Mouse (Mus musculus): ENCODE results near the gene Gm26566. TPM values are rescaled to one million over a fixed set of nuclear protein-coding genes. Genes with fewer than 3 reads are reported as not detected.

The Gm26566 gene
- 0.25 and 0.32 TPM in 2 replicates for polyA plus RNA-seq (2015; fragmentation: Nextera tagmentation; extraction: Ambion mirVana)

DNA sequence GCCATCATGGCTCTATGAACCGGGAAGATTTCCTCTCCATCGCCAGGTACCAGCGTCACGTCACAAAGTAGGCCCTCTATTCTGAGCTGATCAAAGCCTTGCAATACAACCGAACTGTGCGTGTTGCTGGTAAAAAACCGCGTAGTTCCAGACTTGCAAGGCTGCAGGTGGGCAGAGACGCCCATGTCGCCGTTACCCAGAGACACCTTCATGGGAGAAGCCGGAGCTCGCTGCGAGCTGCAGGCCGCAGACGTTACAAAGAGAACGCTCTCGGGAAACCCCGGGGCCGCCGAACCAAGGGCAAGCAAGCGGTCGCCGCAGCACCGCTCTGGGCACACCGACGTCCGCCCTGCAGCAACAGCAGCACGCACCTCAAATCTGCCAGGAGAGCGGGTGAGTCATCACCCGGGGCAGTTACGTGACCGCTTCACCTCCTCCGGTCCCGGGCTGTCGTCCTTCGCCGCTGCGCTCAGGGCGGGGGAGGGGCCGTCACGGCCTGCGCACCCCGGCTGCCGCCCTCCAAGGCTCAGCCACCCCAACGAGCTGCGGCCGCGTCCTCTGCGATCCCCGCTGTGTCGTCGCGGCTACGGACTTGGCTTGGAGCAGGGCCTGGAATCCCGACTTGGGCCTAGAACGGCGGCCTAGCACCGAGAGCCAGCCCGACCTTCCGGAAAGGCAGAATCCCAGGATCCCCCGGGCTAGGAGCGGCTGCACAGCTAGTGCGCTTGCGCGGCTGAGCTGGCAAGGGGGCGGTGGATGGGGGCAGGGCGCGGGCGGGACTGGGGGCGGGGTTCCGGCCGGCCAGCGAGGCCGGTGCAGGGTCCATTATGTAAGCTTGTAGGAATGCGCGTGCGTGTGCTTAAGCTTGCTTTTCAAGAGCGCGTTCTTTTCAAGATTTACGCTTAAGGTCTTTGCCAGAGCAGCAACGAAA, at the start of gene Gm26566, which contains the start of gene Klhl9:
Gm26566 (plus strand) TSS at position 15 of the 931 bp plus-strand sequence.
Klhl9 (minus strand) TSS at position 675 of the 931 bp plus-strand sequence.
- H3K4me3 ChIP-seq (ENCODE audit: low read depth, low read length) = peak within 1 kb of the TSS; percentile 79
- WGBS (ENCODE audit: insufficient replicate concordance) = under 1% methylated on average over 82 of the region's 82 CpGs
- peak within 1 kb of the TSS; percentile 82 for H3K4me2 ChIP-seq (ENCODE audit: low read depth, low read length)
- peak within 1 kb of the TSS; percentile 90 for H3K9ac ChIP-seq (ENCODE audit: low read depth, low read length)
- H3K27me3 ChIP-seq (ENCODE audit: control insufficient read depth, insufficient read depth, low read depth, low read length) = no peaks in the 10 kb centered on the region
- ATAC-seq (ENCODE audit: low read depth) = peak; percentile 95
- H3K9me3 ChIP-seq (replicated peaks; ENCODE audit: control insufficient read depth, low read length) = no peaks in the 10 kb centered on the region
- H3K4me1 ChIP-seq (ENCODE audit: control insufficient read depth, low read depth, low read length) = peaks cover 18% of the 10 kb centered on the region
- peak within 1 kb of the TSS; percentile 88 for H3K27ac ChIP-seq (ENCODE audit: low read length)
- no peaks in the 10 kb centered on the region; the same call in 1 of the 2 replicates for H3K36me3 ChIP-seq (ENCODE audit: control insufficient read depth, insufficient read depth)

- H3K27me3 ChIP-seq (ENCODE audit: control insufficient read depth, insufficient read depth, low read depth, low read length) = no peaks in the 10 kb centered on the region
- ATAC-seq (ENCODE audit: low read depth) = no peak
- no peaks in the 10 kb centered on the region for H3K9me3 ChIP-seq (replicated peaks; ENCODE audit: control insufficient read depth, low read length)
- no peak within 1 kb of the TSS for H3K9ac ChIP-seq (ENCODE audit: low read depth, low read length)
- 42% methylated on average over 1 of the region's 1 CpGs for WGBS (ENCODE audit: insufficient replicate concordance)
- no peaks in the 10 kb centered on the region for H3K36me3 ChIP-seq (ENCODE audit: control insufficient read depth, insufficient read depth)
- H3K4me1 ChIP-seq (ENCODE audit: control insufficient read depth, low read depth, low read length) = no peaks in the 10 kb centered on the region
- no peak within 1 kb of the TSS for H3K27ac ChIP-seq (ENCODE audit: low read length)
- H3K4me2 ChIP-seq (ENCODE audit: low read depth, low read length) = no peak within 1 kb of the TSS
- H3K4me3 ChIP-seq (ENCODE audit: low read depth, low read length) = no peak within 1 kb of the TSS
Observed at GRCm38 (mm10) chr4:88676824-88677223, 44.8 kb upstream of the Gm26566 start, which contains the start of gene Ifna16. Ifna16 (minus strand) TSS chr4:88676924.

- no peaks in the 10 kb centered on the region for H3K36me3 ChIP-seq (ENCODE audit: control insufficient read depth, insufficient read depth)
- no peak overlapping the region for H3K9ac ChIP-seq (ENCODE audit: low read depth, low read length)
- no peak overlapping the region for H3K4me3 ChIP-seq (ENCODE audit: low read depth, low read length)
- H3K27me3 ChIP-seq (ENCODE audit: control insufficient read depth, insufficient read depth, low read depth, low read length) = no peaks in the 10 kb centered on the region
- no peak overlapping the region for H3K4me2 ChIP-seq (ENCODE audit: low read depth, low read length)
- no peaks in the 10 kb centered on the region for H3K4me1 ChIP-seq (ENCODE audit: control insufficient read depth, low read depth, low read length)
- no peaks in the 10 kb centered on the region for H3K9me3 ChIP-seq (replicated peaks; ENCODE audit: control insufficient read depth, low read length)
- ATAC-seq (ENCODE audit: low read depth) = no peak
- WGBS (ENCODE audit: insufficient replicate concordance) = 30% methylated on average over 8 of the region's 8 CpGs
- H3K27ac ChIP-seq (ENCODE audit: low read length) = no peak overlapping the region
Observed at GRCm38 (mm10) chr4:88680362-88680761, 41.2 kb upstream of the Gm26566 start.

- H3K36me3 ChIP-seq (ENCODE audit: control insufficient read depth, insufficient read depth) = no peaks in the 10 kb centered on the region
- H3K4me2 ChIP-seq (ENCODE audit: low read depth, low read length) = no peak overlapping the region
- no peak for ATAC-seq (ENCODE audit: low read depth)
- no peaks in the 10 kb centered on the region for H3K9me3 ChIP-seq (replicated peaks; ENCODE audit: control insufficient read depth, low read length)
- no peaks in the 10 kb centered on the region for H3K27me3 ChIP-seq (ENCODE audit: control insufficient read depth, insufficient read depth, low read depth, low read length)
- no peak overlapping the region for H3K27ac ChIP-seq (ENCODE audit: low read length)
- no peak overlapping the region for H3K4me3 ChIP-seq (ENCODE audit: low read depth, low read length)
- WGBS (ENCODE audit: insufficient replicate concordance) = 31% methylated on average over 3 of the region's 3 CpGs
- H3K4me1 ChIP-seq (ENCODE audit: control insufficient read depth, low read depth, low read length) = no peaks in the 10 kb centered on the region
- no peak overlapping the region for H3K9ac ChIP-seq (ENCODE audit: low read depth, low read length)
Observed at GRCm38 (mm10) chr4:88681353-88681752, 40.3 kb upstream of the Gm26566 start.

GRCm38 (mm10) chr4:88683812-88684211, 37.8 kb upstream of the Gm26566 start, which contains the start of gene Ifna2:
Ifna2 (minus strand) TSS chr4:88683912.
- H3K36me3 ChIP-seq (ENCODE audit: control insufficient read depth, insufficient read depth) = no peaks in the 10 kb centered on the region
- H3K4me1 ChIP-seq (ENCODE audit: control insufficient read depth, low read depth, low read length) = no peaks in the 10 kb centered on the region
- no peak within 1 kb of the TSS for H3K4me2 ChIP-seq (ENCODE audit: low read depth, low read length)
- no peaks in the 10 kb centered on the region for H3K9me3 ChIP-seq (replicated peaks; ENCODE audit: control insufficient read depth, low read length)
- no peaks in the 10 kb centered on the region for H3K27me3 ChIP-seq (ENCODE audit: control insufficient read depth, insufficient read depth, low read depth, low read length)
- ATAC-seq (ENCODE audit: low read depth) = no peak
- H3K9ac ChIP-seq (ENCODE audit: low read depth, low read length) = no peak within 1 kb of the TSS
- H3K4me3 ChIP-seq (ENCODE audit: low read depth, low read length) = no peak within 1 kb of the TSS
- H3K27ac ChIP-seq (ENCODE audit: low read length) = no peak within 1 kb of the TSS
- WGBS (ENCODE audit: insufficient replicate concordance) = 77% methylated on average over 1 of the region's 1 CpGs

- Histone ChIP-seq H3K27me3 (ENCODE audit: control insufficient read depth, insufficient read depth, low read depth, low read length) (no peaks in the 10 kb centered on the region), H3K4me1 (ENCODE audit: control insufficient read depth, low read depth, low read length) (no peaks in the 10 kb centered on the region), H3K4me3 (ENCODE audit: low read depth, low read length) (no peak within 1 kb of the TSS), H3K27ac (ENCODE audit: low read length) (no peak within 1 kb of the TSS), H3K9ac (ENCODE audit: low read depth, low read length) (no peak within 1 kb of the TSS), H3K4me2 (ENCODE audit: low read depth, low read length) (no peak within 1 kb of the TSS), H3K36me3 (ENCODE audit: control insufficient read depth, insufficient read depth) (no peaks in the 10 kb centered on the region), H3K9me3 (replicated peaks; ENCODE audit: control insufficient read depth, low read length) (no peaks in the 10 kb centered on the region)
- 56% methylated on average over 2 of the region's 2 CpGs for WGBS (ENCODE audit: insufficient replicate concordance)
- ATAC-seq (ENCODE audit: low read depth) = no peak
Observed at GRCm38 (mm10) chr4:88691259-88691658, 30.3 kb upstream of the Gm26566 start, which contains the start of gene Ifnab. Ifnab (minus strand) TSS chr4:88691359.

- Histone ChIP-seq H3K9me3 (replicated peaks; ENCODE audit: control insufficient read depth, low read length) (no peaks in the 10 kb centered on the region), H3K27me3 (ENCODE audit: control insufficient read depth, insufficient read depth, low read depth, low read length) (no peaks in the 10 kb centered on the region), H3K27ac (ENCODE audit: low read length) (no peak overlapping the region), H3K9ac (ENCODE audit: low read depth, low read length) (no peak overlapping the region), H3K4me2 (ENCODE audit: low read depth, low read length) (no peak overlapping the region), H3K36me3 (ENCODE audit: control insufficient read depth, insufficient read depth) (no peaks in the 10 kb centered on the region), H3K4me1 (ENCODE audit: control insufficient read depth, low read depth, low read length) (no peaks in the 10 kb centered on the region), H3K4me3 (ENCODE audit: low read depth, low read length) (no peak overlapping the region)
- ATAC-seq (ENCODE audit: low read depth) = no peak
- WGBS (ENCODE audit: insufficient replicate concordance) = 23% methylated on average over 1 of the region's 1 CpGs
Observed at GRCm38 (mm10) chr4:88692537-88692936, 29.1 kb upstream of the Gm26566 start.

DNA sequence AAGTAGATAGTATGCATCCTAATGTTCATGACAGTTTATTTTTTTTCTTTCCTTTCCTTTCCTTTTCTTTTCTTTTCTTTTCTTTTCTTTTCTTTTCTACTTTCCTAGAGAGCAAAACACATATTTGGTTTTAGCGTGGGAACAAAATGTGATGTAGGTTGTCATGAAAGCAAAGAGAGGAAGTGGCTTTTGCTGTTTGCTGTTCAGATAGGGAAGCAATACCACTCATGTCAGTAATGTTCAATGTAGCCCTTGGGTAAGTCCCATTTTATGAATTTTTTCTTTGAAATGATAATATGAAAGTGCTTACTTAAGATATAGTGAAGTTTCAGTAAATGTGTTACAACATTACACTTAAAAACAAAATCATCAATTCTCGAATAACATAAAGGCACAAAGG, 28.2 kb upstream of the Gm26566 start:
- Histone ChIP-seq H3K4me2 (ENCODE audit: low read depth, low read length) (no peak overlapping the region), H3K27me3 (ENCODE audit: control insufficient read depth, insufficient read depth, low read depth, low read length) (no peaks in the 10 kb centered on the region), H3K9ac (ENCODE audit: low read depth, low read length) (no peak overlapping the region), H3K9me3 (replicated peaks; ENCODE audit: control insufficient read depth, low read length) (no peaks in the 10 kb centered on the region), H3K27ac (ENCODE audit: low read length) (no peak overlapping the region), H3K4me1 (ENCODE audit: control insufficient read depth, low read depth, low read length) (no peaks in the 10 kb centered on the region), H3K4me3 (ENCODE audit: low read depth, low read length) (no peak overlapping the region), H3K36me3 (ENCODE audit: control insufficient read depth, insufficient read depth) (no peaks in the 10 kb centered on the region)
- 27% methylated on average over 2 of the region's 2 CpGs for WGBS (ENCODE audit: insufficient replicate concordance)
- ATAC-seq (ENCODE audit: low read depth) = no peak
